Mouse (Mus musculus): Measurements from ENCODE around the gene Ncapd2. TPM values are rescaled to one million over a fixed set of nuclear protein-coding genes. Genes with fewer than 3 reads are reported as not detected.

The Ncapd2 gene
- total RNA-seq, 2 experiments from 2014 or later = 21.9 to 26.8 TPM

DNA sequence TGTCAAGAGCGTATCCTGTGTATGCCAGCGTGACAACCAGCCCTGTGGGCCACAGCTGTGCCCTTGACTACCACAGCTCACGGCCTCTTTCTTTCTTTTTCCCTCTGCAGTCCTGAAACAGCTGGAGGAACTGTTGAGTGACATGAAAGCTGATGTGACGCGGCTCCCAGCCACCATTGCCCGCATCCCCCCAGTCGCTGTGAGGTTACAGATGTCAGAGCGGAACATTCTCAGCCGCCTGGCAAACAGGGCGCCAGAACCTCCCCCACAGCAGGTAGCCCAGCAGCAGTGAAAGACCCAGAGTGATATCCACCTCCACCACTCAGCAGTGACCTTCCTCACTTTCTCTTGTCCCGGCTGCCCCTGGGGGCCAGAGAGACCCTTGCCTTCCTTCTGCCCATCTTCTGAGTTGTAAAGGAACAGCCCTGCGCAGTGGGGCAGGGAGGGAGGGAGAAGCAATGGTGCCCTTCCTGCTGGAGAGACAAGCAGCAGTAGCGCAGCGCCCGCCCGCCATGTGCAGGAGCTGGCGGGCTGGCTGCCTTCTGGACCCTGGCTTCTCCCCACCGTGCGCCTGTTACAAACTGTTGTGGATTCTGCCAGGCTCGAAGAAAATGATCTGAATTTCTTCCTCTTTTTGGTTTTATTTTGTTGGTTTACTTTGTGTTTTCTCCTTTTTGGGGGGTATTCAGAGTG is 61.6 kb downstream of the Ncapd2 start:
- DNase-seq (ENCODE audit: low spot score) = no peak
- intact Hi-C loops (cut with DNase I) = loop anchor here (5.0 kb wide), 1 partner anchor 33 kb away; the partner anchor contains the start of gene Chd4

DNA sequence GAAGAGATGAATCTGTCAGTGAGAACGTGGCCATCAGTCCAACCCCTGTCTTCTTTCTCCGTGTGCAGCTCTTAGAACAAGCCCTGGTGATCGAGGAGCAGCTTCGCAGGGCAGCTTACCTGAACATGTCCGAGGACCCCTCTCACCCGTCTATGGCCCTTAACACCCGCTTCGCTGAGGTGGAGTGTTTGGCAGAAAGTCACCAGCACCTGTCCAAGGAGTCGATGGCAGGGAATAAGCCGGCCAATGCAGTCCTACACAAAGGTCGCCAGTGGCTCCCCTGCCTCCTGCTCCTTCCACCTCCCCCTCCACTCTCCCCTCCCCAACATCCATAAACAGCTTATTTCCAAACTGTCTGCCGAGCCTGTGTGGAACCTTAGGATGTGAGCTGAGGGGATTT is 62.8 kb downstream of the Ncapd2 start:
- intact Hi-C loops (cut with DNase I) = no loop called here
- DNase-seq (ENCODE audit: low spot score) = no peak

DNA sequence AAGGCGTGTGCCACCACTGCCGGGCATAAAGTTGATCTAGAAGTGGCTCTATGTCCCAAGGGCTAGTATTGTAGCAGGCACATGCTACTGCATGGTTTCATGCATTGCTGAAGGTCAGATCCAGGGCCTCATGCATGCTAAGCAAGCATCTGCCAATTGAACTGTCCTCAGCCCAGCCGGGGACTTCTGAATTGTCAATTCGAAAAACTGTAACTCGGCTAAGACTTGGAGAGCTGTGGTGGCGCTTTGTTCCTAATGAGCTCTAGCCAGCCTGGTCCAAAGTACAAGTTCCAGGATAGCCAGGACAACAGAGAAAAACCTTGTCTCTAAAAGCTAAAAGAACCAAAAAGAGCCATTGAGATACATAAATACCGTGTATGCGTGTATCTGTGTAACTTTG is 72.1 kb downstream of the Ncapd2 start:
- DNase-seq (ENCODE audit: low spot score) = no peak
- intact Hi-C loops (cut with DNase I) = no loop called here

Small RNA genes within 50 kb of the gene (microRNA-seq; reads per million reads assigned to microRNA genes)
- gene Mir3098 (3.9 reads per million, percentile 8 among the genes with 10 or more reads in this experiment), gene Mir8113 (not detected)

Other genes with a start within 250 kb of the Ncapd2 start
- 10 to 100 TPM; 85.8 to 88.6 TPM for gene Cops7a, start 226.2 kb downstream of the Ncapd2 start, total RNA-seq (2021)
- 1 to 10 TPM in 1 of 2 experiments, under 1 TPM in 1; 0.49 to 1.1 TPM for gene Pianp, start 195.0 kb downstream of the Ncapd2 start, total RNA-seq (2021)
- gene Zfp384, start 182.6 kb downstream of the Ncapd2 start, total RNA-seq (2021) = 10 to 100 TPM; 19.2 to 22.0 TPM
- 10 to 100 TPM; 35.0 to 35.6 TPM for gene Ing4, start 151.9 kb downstream of the Ncapd2 start, total RNA-seq (2021)
- 1 to 10 TPM; 2.5 to 4.1 TPM for gene Acrbp, start 142.0 kb downstream of the Ncapd2 start, total RNA-seq (2021)
- gene Lpar5, start 123.8 kb downstream of the Ncapd2 start, total RNA-seq (2021) = not detected
- gene Chd4, start 95.7 kb downstream of the Ncapd2 start, total RNA-seq (2021) = 100 to 1,000 TPM; 111 to 116 TPM
- 10 to 100 TPM; 19.4 to 20.0 TPM for gene Nop2, start 59.8 kb downstream of the Ncapd2 start, total RNA-seq (2021)
- 10 to 100 TPM in 1 of 2 experiments, 1 to 10 TPM in 1; 7.1 to 12.0 TPM for gene Iffo1, start 46.5 kb downstream of the Ncapd2 start, total RNA-seq (2021)
- 1,000 to 10,000 TPM; 4,843 to 4,911 TPM for gene Gapdh, start 25.2 kb downstream of the Ncapd2 start, total RNA-seq (2021)
- 100 to 1,000 TPM; 308 to 324 TPM for gene Mrpl51, start 100 bp upstream of the Ncapd2 start, total RNA-seq (2021)
- 1 to 10 TPM; 6.2 to 6.3 TPM for gene Vamp1, start 23.9 kb upstream of the Ncapd2 start, total RNA-seq (2021)
- gene Tapbpl, start 40.2 kb upstream of the Ncapd2 start, total RNA-seq (2021) = 1 to 10 TPM; 4.1 to 5.0 TPM
- gene Cd27, start 45.3 kb upstream of the Ncapd2 start, total RNA-seq (2021) = under 1 TPM; 0.16 to 0.36 TPM
- not detected for gene Tuba3a, start 94.3 kb upstream of the Ncapd2 start, total RNA-seq (2021)
- 10 to 100 TPM; 27.4 to 31.8 TPM for gene Ltbr, start 122.2 kb upstream of the Ncapd2 start, total RNA-seq (2021)
- under 1 TPM; 0.70 TPM for gene Scnn1a, start 129.0 kb upstream of the Ncapd2 start, total RNA-seq (2021)
- 10 to 100 TPM; 53.2 to 60.8 TPM for gene Tnfrsf1a, start 157.7 kb upstream of the Ncapd2 start, total RNA-seq (2021)
- not detected for gene Plekhg6, start 189.1 kb upstream of the Ncapd2 start, total RNA-seq (2021)